Mouse (Mus musculus) heart, adult 8-10 months (tissue): Measurements from ENCODE around the gene Phactr2. TPM values are rescaled to one million over a fixed set of nuclear protein-coding genes. Genes with fewer than 3 reads are reported as not detected.
"Not testable (repeated sequence)": the region's sequence is repeated elsewhere in the genome, so short reads cannot be mapped to it uniquely, and the experiment has no call there.

Source experiments
- DNase-seq: peaks from one replicate; pipeline ENCODE4 v3.0.0; 2022; ENCODE audit warnings: low spot score
- total RNA-seq, 4 experiments: library from RNA; stranded (reverse); gene quantifications; 2 replicates each; pipeline ENCODE4 v1.2.4; 2022

Gene Phactr2
- 10 to 100 TPM; 45.2 to 50.3 (median 48.6) TPM for total RNA-seq

DNA sequence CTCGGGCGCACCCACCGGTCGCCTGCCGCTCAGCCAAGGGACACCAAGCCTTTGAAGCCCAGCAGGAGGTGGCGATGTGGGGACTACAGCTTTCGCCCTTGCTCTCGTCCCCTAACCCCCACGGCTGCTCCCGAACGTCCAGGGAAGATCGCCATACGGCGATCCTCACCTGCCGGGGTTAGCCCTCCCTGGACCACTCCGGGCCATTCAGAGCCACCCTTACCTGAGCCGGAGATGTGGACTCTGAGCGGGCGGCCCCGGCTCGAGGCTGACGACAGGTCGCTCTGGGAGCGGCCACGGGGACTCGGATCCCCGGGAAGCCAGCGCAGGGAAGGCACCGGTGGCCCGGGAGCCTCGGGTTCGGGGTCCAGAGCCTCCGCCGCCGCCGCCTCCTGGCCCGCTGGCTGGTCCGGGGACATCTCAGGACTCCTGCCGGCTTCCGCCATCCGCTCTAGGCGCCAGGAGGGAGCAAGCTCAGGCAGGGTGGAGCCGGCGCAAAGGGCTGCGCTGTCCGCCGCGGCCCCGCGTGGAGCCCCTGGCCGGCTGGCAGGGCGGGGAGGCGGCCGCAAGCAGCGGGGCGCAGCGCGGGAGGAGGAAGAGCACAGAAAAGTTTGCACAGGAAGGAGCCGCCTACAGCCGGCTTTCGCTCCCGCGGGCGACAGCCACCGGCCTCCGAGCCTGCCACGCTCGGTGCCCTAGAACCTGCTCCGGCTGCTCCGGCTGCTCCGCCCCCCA lies at the start of gene Phactr2:
Gene Phactr2, minus strand, starts transcription at position 580 of the 735 bp plus-strand sequence.
- no peak for DNase-seq

- no peak for DNase-seq
These were observed 47.6 kb upstream of the Phactr2 start for GRCm38 (mm10) chr10:13521857-13522256.

DNA sequence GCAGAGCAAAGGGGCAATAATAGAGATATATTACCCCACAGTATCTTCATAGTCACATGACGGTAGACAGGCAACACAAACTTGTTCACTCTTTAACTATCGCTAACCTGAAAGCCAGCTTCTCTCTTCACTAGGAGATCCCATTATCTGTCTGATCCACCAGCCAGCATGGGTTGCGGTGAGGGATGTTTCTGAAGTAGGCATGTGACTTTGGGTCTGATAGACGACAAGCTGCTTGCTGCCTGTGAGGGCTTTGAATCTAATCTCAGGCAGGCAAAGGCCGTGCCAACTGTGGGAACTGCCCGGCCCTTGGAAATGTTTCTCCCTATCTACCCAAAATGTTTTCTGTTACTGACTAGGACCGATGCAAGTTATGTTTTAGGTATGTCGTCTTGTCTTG lies 28.2 kb upstream of the Phactr2 start:
- DNase-seq: no peak

DNA sequence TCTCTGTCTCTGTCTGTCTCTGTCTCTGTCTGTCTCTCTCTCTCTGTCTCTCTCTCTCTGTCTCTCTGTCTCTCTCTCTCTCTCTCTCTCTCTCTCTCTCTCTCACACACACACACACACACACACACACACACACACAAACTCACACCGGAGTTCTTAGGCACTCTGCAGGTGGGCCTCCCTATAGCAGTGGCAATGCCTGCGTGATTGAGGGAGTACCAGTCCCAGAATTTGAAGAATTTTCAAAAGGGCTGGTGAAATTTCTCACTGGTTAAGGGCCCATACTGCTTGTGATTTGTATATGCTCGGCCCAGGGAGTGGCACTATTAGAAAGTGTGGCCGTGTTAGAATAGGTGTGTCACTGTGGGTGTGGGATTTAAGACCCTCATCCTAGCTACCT lies 27.3 kb upstream of the Phactr2 start:
- not testable (repeated sequence) for DNase-seq

- DNase-seq: peak; percentile 86
These were observed 26.8 kb upstream of the Phactr2 start for GRCm38 (mm10) chr10:13500938-13501496.

- no peak for DNase-seq
These were observed 26.3 kb upstream of the Phactr2 start for GRCm38 (mm10) chr10:13500473-13500872.

- no peak for DNase-seq
These were observed 25.1 kb upstream of the Phactr2 start, which contains the start of gene Fuca2 for GRCm38 (mm10) chr10:13499331-13499730. TSS of gene Fuca2 (plus strand) at chr10:13499540.

DNA sequence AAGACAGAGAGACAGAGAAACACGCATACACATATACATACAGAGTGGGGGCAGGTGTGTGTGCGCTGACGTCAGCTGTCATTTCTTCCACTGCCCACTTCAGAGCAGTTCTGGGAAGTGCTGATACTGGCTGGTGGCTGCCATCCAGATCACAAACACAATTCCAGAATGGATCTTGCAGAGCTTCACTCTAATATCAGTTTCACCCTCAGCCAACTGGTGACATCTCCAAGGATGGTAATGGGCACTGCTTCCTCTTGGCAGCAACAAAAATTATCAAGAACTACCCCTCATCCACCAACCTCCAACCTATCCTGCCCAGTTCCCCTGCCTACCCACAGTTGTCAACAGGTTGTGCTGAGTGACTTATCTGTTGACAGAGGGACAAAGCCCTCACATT lies 22.1 kb upstream of the Phactr2 start:
- peak; percentile 49 for DNase-seq

- no peak for DNase-seq
These were observed 19.9 kb upstream of the Phactr2 start for GRCm38 (mm10) chr10:13493978-13494686.

- DNase-seq: no peak
These were observed 15.5 kb upstream of the Phactr2 start for GRCm38 (mm10) chr10:13489671-13490070.

GRCm38 (mm10) chr10:13485958-13486357 lies 11.7 kb upstream of the Phactr2 start:
- no peak for DNase-seq

DNA sequence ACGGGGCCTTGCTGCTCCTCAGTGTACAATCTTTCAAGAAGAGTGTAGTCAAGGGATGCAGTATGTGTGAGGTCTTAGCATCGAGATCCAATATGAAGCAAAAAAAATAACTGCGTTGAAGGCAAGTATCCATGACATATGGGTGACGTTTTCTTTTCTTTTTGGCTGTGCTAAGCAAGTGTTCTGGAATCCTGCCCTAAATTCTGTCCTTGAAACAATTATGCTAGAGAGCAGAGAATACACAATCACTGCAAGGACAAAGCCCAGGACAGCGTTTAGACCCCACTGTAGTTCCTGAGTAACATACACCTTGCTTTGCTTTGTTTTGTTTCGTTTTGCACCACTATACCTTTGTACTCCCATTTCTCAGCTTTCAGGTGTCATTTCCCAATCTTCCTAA lies 5.1 kb upstream of the Phactr2 start:
- DNase-seq: no peak

- DNase-seq: no peak
These were observed 909 bp upstream of the Phactr2 start for GRCm38 (mm10) chr10:13475121-13475520.

DNA sequence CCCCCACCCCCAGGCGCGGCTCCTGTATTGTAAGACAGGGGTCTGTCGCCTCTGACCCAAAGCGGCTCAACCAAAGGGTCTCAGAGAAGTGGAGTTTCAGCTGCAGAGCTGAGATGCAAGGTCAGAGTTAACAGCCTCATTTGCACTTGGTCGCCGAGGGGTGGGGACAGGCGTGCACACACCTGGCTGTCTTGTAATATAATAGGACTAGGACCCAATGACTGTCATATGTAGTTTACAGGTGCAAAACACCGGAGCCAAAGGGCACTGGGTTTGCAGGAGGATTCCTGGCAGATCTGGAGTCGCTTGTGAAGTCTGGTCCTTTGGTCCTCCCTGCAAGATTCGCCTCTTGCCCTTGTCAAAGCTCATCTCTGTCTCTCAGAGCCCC lies 350 bp upstream of the Phactr2 start:
- no peak for DNase-seq

- no peak for DNase-seq
These were observed 852 bp downstream of the Phactr2 start for GRCm38 (mm10) chr10:13473287-13473832.

GRCm38 (mm10) chr10:13470236-13470635 lies 4.0 kb downstream of the Phactr2 start:
- no peak for DNase-seq

DNA sequence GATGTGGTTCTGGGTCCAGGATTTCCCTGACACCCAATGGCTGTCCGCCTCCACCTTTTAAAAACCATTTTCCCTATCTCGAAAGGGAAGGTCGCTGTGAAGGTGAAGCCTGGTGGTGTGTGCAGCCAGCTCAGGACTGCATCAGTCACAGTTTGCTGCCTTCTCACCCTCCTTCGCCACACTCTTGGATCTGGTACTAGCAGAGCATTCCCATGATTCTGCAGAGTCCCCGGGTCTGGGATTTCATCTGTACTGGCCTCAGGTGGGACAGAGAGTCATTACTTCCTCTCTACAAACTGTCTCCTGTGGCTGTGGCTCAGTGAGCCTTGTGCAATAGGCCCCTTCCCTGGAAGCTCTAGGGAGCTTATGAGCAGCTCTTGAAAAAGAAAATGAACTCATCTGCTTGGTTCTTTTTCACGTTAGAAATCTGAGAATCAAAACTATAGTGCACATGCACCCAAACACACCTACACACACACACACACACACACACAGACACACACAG lies 6.1 kb downstream of the Phactr2 start:
- not testable (repeated sequence) for DNase-seq

DNA sequence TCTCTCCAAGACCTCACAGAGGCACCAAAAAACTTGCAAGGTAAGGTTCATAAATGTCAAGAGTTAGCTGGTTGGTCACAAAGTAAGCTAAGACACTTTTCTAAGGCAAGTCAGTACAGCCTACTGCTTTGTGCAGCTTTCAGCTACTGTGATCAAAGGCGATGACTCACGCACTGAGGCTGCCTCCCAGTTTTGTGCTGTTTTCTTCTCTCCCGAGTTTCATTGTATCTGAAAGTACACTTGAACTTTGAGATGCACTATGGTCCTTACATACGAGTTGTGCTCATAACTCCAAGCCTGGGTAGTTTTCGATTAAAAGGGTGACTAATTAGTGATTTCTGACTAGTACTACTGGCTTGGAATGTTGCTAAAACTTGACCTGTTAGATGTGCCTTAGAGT lies 7.3 kb downstream of the Phactr2 start:
- DNase-seq: no peak

- not testable (repeated sequence) for DNase-seq
These were observed 9.9 kb downstream of the Phactr2 start for GRCm38 (mm10) chr10:13464295-13464694.

- DNase-seq: no peak
These were observed 20.8 kb downstream of the Phactr2 start for GRCm38 (mm10) chr10:13453200-13453990.

GRCm38 (mm10) chr10:13451640-13452039 lies 22.6 kb downstream of the Phactr2 start:
- no peak for DNase-seq
